Mouse (Mus musculus): ENCODE measurements at regions not wholly inside any gene's neighbourhood (a gene's known extent, or its start where the extent isn't known, plus 50 kb on each side); places are given as distances from the start of the nearest gene placed in this dataset.

DNA sequence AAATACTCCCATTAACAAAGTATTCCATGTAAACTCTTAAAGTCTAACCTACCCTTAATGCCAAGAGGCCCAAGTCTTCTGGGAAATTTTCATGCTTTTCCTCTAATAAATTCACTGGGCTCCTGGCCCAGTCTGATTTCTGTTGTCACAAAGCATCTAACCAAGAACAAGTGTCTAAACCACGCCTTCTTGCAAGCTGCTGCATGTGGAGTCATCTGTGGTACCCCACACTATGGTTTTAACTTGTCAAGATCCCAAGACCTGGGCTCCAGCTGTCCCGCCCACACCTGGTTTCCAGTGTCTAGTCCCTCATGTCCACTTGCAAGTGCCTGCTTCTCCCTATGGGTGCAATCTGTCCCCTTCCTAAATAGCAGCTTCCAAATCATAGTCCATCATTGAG lies 153.0 kb upstream of the Plcz1 start:
- no peak for TF ChIP-seq CTCF (IDR thresholded peaks at IDR 0.05; ENCODE audit: insufficient read depth, low read depth, low read length)
- TF ChIP-seq POLR2A (IDR thresholded peaks at IDR 0.05; ENCODE audit: insufficient read depth, low read depth, low read length) = no peak
